Mouse (Mus musculus) C2C12 (cell line): ENCODE results near the gene Akap5. TPM values are rescaled to one million over a fixed set of nuclear protein-coding genes. Genes with fewer than 3 reads are reported as not detected.

Experiments
- H3K27me3 ChIP-seq: one replicate; pipeline ENCODE4 v1.6.1; 2011; ENCODE audit not compliant: control insufficient read depth, insufficient read depth, insufficient read length
- H3K36me3 ChIP-seq: one replicate; pipeline ENCODE4 v1.6.1; 2011; ENCODE audit not compliant: control insufficient read depth, insufficient read depth
- H3K4me3 ChIP-seq: one replicate; pipeline ENCODE4 v1.5.1; 2011; ENCODE audit warnings: mild to moderate bottlenecking, control low read depth; ENCODE audit not compliant: poor library complexity, insufficient read depth, severe bottlenecking
- H3K79me2 ChIP-seq: one replicate; pipeline ENCODE4 v1.6.1; 2011; ENCODE audit not compliant: control insufficient read depth, insufficient read depth
- H3K79me3 ChIP-seq: one replicate; pipeline ENCODE4 v1.6.1; 2011; ENCODE audit warnings: low read depth, control low read depth
- H3ac ChIP-seq: one replicate; pipeline ENCODE3; 2011; ENCODE audit warnings: low read depth; ENCODE audit not compliant: control insufficient read depth, insufficient read length
- CEBPB ChIP-seq: IDR thresholded peaks from one replicate; pipeline ENCODE4 v1.6.1; 2011; ENCODE audit warnings: low read depth, mild to moderate bottlenecking, control low read depth, moderate library complexity
- CTCF ChIP-seq: IDR thresholded peaks from one replicate; pipeline ENCODE4 v1.5.1; 2011; ENCODE audit not compliant: control insufficient read depth, insufficient read depth, insufficient read length
- FOSL1 ChIP-seq: IDR thresholded peaks from one replicate; pipeline ENCODE4 v1.8.0; 2011; ENCODE audit warnings: mild to moderate bottlenecking, low read length; ENCODE audit not compliant: poor library complexity, insufficient read depth, severe bottlenecking
- MAX ChIP-seq: IDR thresholded peaks from one replicate; pipeline ENCODE4 v1.6.1; 2011; ENCODE audit warnings: mild to moderate bottlenecking, control low read depth
- MYOD1 ChIP-seq: IDR thresholded peaks from one replicate; pipeline ENCODE4 v1.6.1; 2011; ENCODE audit warnings: low read depth; ENCODE audit not compliant: control insufficient read depth, insufficient read length
- MYOG ChIP-seq: IDR thresholded peaks from one replicate; pipeline ENCODE4 v1.6.1; 2011; ENCODE audit not compliant: control insufficient read depth, insufficient read length; ENCODE audit errors: extremely low read depth
- USF1 ChIP-seq: IDR thresholded peaks from one replicate; pipeline ENCODE4 v1.6.1; 2011; ENCODE audit warnings: low read depth, mild to moderate bottlenecking, control low read depth, moderate library complexity
- polyA plus RNA-seq: library from polyadenylated mRNA; unstranded; fragments of >200 nt; fragmentation: generic; extraction: Trizol; gene quantifications from one replicate; pipeline ENCODE4 v1.2.1, GENCODE M21; 2012; ENCODE audit warnings: missing spikeins

Akap5 gene
- polyA plus RNA-seq, 1 experiment: 0.04 TPM

DNA sequence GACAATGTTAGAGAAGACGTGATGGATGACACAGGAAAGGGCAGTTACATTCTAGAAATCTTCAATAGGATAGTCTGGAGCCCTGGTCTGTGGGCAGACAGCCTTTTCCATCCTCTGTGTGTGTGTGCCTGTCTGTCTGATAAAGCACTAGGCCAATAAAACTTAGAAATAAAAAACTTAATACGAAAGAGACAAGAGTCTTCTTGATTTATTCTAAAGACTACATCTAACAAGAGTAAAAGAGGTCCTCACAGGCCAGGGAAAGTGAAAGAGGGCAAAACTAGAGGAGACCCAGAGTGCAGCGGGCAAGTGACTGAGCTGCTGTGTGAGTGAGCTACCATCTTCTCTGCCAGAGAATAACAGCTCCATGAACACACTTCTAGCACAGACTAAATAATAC, 41.6 kb downstream of the Akap5 start:
- H3K79me3 ChIP-seq: peaks cover 41% of the 10 kb centered on the region
- no peak overlapping the region for H3ac ChIP-seq
- H3K27me3 ChIP-seq: no peaks in the 10 kb centered on the region
- no peak for TF ChIP-seq CEBPB
- TF ChIP-seq FOSL1: no peak
- TF ChIP-seq MYOD1: no peak
- no peak for TF ChIP-seq CTCF
- no peak for TF ChIP-seq USF1
- no peak for TF ChIP-seq MYOG
- no peak for TF ChIP-seq MAX
- peaks cover 9% of the 10 kb centered on the region for H3K36me3 ChIP-seq
- H3K79me2 ChIP-seq: peaks cover 86% of the 10 kb centered on the region
- no peak overlapping the region for H3K4me3 ChIP-seq

DNA sequence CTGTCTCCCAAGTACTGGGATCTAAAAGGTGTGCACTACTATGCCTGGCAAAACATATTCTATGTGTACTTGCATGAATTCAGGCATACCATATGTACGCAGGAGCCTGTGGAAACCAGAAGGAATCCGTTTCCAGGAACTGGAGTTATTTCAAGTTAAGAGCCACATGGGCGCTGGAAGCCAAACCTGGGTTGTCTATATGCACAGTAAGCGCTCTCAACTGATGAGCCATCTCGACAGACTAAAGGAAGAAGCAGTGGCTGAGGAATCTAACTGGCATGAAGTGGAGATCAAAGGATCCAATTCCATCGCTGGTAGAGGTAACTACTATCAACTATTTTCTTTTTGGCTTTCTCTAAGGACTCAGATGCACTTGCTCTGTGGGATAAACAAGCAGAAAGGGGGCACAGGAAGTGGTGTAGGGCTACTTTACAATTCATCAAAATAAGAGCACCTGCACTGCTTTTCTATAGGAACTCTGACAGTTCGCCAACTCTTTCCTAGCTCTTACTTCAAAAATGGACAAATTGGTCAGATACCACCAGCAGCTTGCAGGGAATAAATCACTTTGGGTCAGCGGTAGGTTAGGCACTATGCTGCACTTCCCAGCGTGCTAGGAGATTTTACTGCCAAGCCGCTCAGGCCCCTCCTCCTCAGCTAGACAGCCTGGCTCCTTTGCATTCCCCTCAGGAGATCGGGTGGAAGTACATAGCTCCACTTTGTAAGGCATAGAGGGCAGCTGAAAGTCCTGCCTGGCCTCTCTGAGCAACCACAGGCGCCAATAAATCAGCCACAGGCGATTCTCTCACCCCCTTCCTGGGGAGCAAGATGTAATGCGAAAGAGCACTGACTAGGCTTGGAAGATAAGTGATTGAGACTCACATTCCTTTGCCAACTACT, 42.7 kb downstream of the Akap5 start:
- H3K79me3 ChIP-seq: peaks cover 51% of the 10 kb centered on the region
- H3ac ChIP-seq: no peak overlapping the region
- H3K4me3 ChIP-seq: no peak overlapping the region
- TF ChIP-seq FOSL1: no peak
- TF ChIP-seq MYOD1: peak; percentile 13
- no peaks in the 10 kb centered on the region for H3K27me3 ChIP-seq
- peaks cover 86% of the 10 kb centered on the region for H3K79me2 ChIP-seq
- peaks cover 6% of the 10 kb centered on the region for H3K36me3 ChIP-seq

DNA sequence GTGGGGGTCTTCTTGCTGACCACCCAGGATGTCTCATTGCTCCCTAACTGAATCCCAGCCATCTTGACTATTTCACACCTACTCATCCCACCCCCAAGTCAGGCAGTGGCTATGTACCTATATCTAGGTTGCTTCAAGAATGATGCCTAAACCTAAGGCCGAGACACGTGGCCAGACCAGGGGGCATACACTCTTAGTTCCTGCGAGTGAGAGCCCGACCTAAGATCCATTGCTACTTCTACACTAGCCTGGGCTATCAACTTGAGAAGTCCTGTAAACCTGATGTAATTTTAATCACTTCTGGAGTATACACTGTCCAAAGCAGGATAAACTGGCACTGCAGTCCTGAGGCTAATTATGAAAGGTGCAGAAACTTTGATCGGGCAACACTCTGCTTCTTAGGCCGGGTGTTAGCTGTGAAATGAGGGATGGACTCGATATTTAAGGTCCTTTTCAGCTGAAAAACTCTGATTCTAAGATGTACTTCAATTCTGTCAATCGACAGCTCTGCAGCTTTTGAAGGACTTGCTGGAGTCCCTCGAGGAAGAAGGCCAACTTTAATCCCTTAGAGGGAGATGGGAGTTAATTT, 43.6 kb downstream of the Akap5 start:
- peak overlapping the region; percentile 89 for H3K4me3 ChIP-seq
- no peaks in the 10 kb centered on the region for H3K27me3 ChIP-seq
- H3K79me2 ChIP-seq: peaks cover 86% of the 10 kb centered on the region
- TF ChIP-seq CEBPB: no peak
- TF ChIP-seq FOSL1: no peak
- TF ChIP-seq MAX: no peak
- peak; percentile 32 for TF ChIP-seq USF1
- TF ChIP-seq MYOG: no peak
- TF ChIP-seq MYOD1: no peak
- no peak for TF ChIP-seq CTCF
- H3K36me3 ChIP-seq: peaks cover 6% of the 10 kb centered on the region
- H3K79me3 ChIP-seq: peaks cover 55% of the 10 kb centered on the region
- peak overlapping the region; percentile 84 for H3ac ChIP-seq

DNA sequence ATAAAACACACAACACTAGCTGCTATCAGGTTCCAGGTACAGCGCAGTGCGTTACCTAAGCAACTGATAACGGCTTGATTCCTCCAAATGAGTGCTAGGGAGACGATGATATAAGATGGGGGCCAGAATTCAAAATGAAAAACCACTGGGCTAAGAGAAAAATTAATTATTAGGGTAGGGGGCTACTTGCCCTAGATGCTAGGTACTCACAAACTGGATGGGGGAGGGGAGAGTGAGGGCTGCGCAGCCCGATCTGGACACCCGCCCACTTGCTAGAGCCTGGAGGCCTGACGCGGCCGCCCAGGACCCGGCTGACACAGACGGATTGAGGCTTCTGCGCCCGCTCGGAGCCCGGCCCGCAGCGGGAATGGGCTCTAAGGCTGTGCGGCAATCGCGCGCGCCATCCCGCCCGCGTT, 44.1 kb downstream of the Akap5 start:
- Histone ChIP-seq H3K27me3 (no peaks in the 10 kb centered on the region), H3ac (peak overlapping the region; percentile 84), H3K36me3 (peaks cover 7% of the 10 kb centered on the region), H3K79me2 (peaks cover 86% of the 10 kb centered on the region), H3K79me3 (peaks cover 56% of the 10 kb centered on the region), H3K4me3 (peak overlapping the region; percentile 89)
- TF ChIP-seq MAX: no peak
- no peak for TF ChIP-seq MYOD1
- TF ChIP-seq MYOG: no peak
- no peak for TF ChIP-seq CEBPB
- TF ChIP-seq USF1: no peak
- TF ChIP-seq CTCF: no peak
- TF ChIP-seq FOSL1: no peak

DNA sequence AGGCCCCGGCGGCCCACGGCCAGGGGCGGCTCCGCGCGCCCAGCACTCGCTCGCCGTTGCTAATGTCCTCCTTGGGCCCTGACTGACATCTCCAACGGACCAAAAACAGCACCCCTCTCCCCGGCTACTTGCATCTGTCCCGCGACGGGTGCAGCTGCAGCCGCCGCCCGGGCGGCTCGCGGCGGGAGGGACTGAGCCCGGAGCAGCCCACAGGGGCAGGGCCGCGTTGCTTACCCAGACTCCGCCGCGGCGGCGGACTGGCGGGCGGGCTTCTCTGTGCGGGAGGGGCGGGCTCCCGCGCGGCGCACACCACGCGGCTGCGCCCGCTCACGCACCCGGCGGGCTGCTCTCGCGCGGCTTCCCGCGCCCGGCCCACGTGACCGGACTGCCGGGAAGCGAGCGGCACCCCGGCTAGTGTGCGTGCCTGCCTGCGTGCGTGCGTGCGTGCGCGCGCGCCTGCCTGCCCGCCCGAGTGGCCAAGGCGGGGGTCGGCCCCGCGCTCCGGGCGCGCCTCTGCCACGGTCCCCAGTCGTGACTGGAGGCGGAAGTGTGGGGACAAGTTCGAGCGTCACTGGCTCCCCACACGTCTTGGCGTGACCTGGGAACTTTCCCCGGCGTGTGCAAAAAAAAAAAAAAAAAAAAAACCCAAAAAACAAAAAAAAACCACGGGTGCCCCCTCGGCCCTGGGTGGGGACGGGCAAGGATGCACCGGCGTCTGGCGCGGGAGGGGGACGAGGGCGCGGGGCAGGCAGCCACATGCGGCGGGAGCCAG, 44.7 kb downstream of the Akap5 start, which contains the start of gene Zbtb25:
Zbtb25 (minus strand) TSS at position 397 of the 772 bp plus-strand sequence.
- Histone ChIP-seq H3K79me2 (peaks cover 86% of the 10 kb centered on the region), H3K4me3 (peak within 1 kb of the TSS; percentile 89), H3ac (peak within 1 kb of the TSS; percentile 84), H3K79me3 (peaks cover 58% of the 10 kb centered on the region), H3K27me3 (no peaks in the 10 kb centered on the region), H3K36me3 (peaks cover 13% of the 10 kb centered on the region)
- TF ChIP-seq CTCF (no peak), USF1 (peak; percentile 72), MYOG (no peak), CEBPB (no peak), MAX (peak; percentile 94), MYOD1 (no peak), FOSL1 (no peak)
